Mouse (Mus musculus) heart, embryonic 14.5 days (tissue): ENCODE results near the gene Spen. TPM values are rescaled to one million over a fixed set of nuclear protein-coding genes. Genes with fewer than 3 reads are reported as not detected.

ENCODE experiments used
- ATAC-seq: fragments of 200-750 bp; cut with Nextera tagmentation; 2 replicates; pipeline ENCODE4 v1.8.0; 2017; ENCODE audit warnings: low read depth, moderate TSS enrichment; ENCODE audit not compliant: insufficient number of reproducible peaks, insufficient read depth, low FRiP score
- H3K27ac ChIP-seq, 2 experiments: fragments of 200-500 bp in 1 of 2; fragments of 300-500 bp in 1 of 2; sonication (generic) in 1 of 2; replicated peaks in 1 of 2; 2 replicates each; pipeline ENCODE4 v1.5.1; 2012 to 2014; ENCODE audit warnings: low read depth in 2 of 2, low read length in 2 of 2, control low read depth in 1 of 2, mild to moderate bottlenecking in 1 of 2, mixed read lengths in 1 of 2; ENCODE audit not compliant: control insufficient read depth in 1 of 2, insufficient read depth in 1 of 2
- H3K27me3 ChIP-seq: fragments of 300-500 bp; sonication (generic); 2 replicates; pipeline ENCODE4 v1.6.1; 2014; ENCODE audit warnings: mild to moderate bottlenecking, low read length, control low read depth; ENCODE audit not compliant: control insufficient read depth, insufficient read depth
- H3K36me3 ChIP-seq: fragments of 300-500 bp; sonication (generic); 2 replicates; pipeline ENCODE4 v1.6.1; 2014; ENCODE audit warnings: mild to moderate bottlenecking, control low read depth, low read length, mixed read lengths; ENCODE audit not compliant: control insufficient read depth, insufficient read depth
- H3K4me1 ChIP-seq, 2 experiments: fragments of 200-500 bp in 1 of 2; fragments of 300-500 bp in 1 of 2; sonication (generic) in 1 of 2; 2 replicates each; pipeline ENCODE4 v1.6.1; 2012 to 2014; ENCODE audit warnings: low read length in 2 of 2, control low read depth in 1 of 2, mixed read lengths in 1 of 2; ENCODE audit not compliant: control insufficient read depth in 2 of 2, insufficient read depth in 2 of 2
- H3K4me2 ChIP-seq: fragments of 300-500 bp; sonication (generic); 2 replicates; pipeline ENCODE4 v1.6.1; 2014; ENCODE audit warnings: mild to moderate bottlenecking, low read length
- H3K4me3 ChIP-seq, 2 experiments: fragments of 200-500 bp in 1 of 2; fragments of 300-500 bp in 1 of 2; sonication (generic) in 1 of 2; 2 replicates each; pipeline ENCODE4 v1.5.1; 2012 to 2014; ENCODE audit warnings: low read length in 2 of 2, mild to moderate bottlenecking in 2 of 2, control low read depth in 1 of 2, low read depth in 1 of 2, moderate library complexity in 1 of 2; ENCODE audit not compliant: control insufficient read depth in 1 of 2, insufficient read depth in 1 of 2
- H3K9ac ChIP-seq: fragments of 300-500 bp; sonication (generic); 2 replicates; pipeline ENCODE4 v1.6.1; 2014; ENCODE audit warnings: mild to moderate bottlenecking, low read length
- H3K9me3 ChIP-seq: fragments of 300-500 bp; sonication (generic); 2 replicates; pipeline ENCODE4 v1.6.1; 2016; ENCODE audit warnings: low read length, control low read depth; ENCODE audit not compliant: control insufficient read depth
- WGBS: fragments of 180-500 bp; shearing (Covaris S2); extraction: QIAGEN DNeasy Blood & Tissue Kit; methylation state at CpG from one replicate; pipeline ENCODE4 v1.1.7; 2014; 5-methylcytosine and 5-hydroxymethylcytosine counted together
- polyA plus RNA-seq: library from polyadenylated mRNA; unstranded; fragments of >200 nt; fragmentation: Nextera tagmentation; extraction: Ambion mirVana; gene quantifications from 2 replicates; pipeline ENCODE4 v1.2.1, GENCODE M21; 2014

The Spen gene
- polyA plus RNA-seq, 1 experiment from 2014 or later: 9.6 TPM

- no peaks in the 10 kb centered on the region for H3K4me1 ChIP-seq
- 92% methylated on average over 32 of the region's 32 CpGs for WGBS
- H3K27me3 ChIP-seq: no peaks in the 10 kb centered on the region
- H3K9ac ChIP-seq: no peak overlapping the region
- no peak overlapping the region for H3K4me2 ChIP-seq
- H3K27ac ChIP-seq: no peak overlapping the region
- H3K9me3 ChIP-seq: no peaks in the 10 kb centered on the region
- ATAC-seq: no peak
- H3K36me3 ChIP-seq: peaks cover 100% of the 10 kb centered on the region
- no peak overlapping the region for H3K4me3 ChIP-seq
Measured at GRCm38 (mm10) chr4:141472641-141473321, 65.6 kb downstream of the Spen start.

DNA sequence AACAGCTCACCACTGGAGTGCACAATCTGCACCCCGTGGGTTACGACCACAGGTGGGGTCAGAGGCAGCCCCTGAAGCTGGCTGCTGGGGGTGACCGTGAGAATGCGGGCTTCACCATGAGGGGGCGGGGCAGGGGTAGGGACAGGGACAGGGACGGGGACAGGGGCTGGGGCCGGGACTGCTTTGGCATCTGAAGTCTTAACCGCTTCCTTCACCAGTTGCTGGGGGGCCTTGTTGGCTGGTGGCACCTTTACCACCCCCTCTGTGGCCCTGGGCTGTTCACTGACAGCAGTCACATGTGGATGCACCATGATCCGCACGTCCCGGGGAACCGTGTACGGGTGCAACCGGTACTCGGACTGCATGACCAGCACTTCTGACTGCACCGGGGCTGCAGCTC is 66.9 kb downstream of the Spen start:
- ATAC-seq: no peak
- Histone ChIP-seq H3K4me3 (no peak overlapping the region), H3K36me3 (peaks cover 100% of the 10 kb centered on the region), H3K27ac (no peak overlapping the region), H3K9ac (no peak overlapping the region), H3K4me1 (no peaks in the 10 kb centered on the region), H3K9me3 (no peaks in the 10 kb centered on the region), H3K27me3 (no peaks in the 10 kb centered on the region), H3K4me2 (no peak overlapping the region)
- 95% methylated on average over 16 of the region's 16 CpGs for WGBS

DNA sequence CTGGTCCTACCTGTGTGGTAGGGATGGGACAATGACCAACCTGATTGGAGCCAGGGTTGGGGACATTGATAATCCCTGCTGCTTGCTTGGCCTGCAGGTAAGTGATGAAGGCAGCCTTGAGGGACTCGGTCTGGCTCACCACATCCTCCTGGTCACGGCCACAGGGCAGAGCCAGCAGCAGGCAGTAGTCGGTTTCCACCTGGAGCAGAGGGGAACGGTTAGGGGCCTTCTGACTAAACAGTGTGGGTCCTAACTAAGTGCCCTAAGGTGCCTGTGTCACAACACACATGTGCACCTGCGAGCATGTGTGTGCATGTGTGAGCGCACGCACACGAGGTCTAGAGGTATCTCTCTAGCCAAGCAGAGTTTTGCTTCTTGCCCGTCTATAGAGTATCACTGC is 69.1 kb downstream of the Spen start:
- H3K27me3 ChIP-seq: no peaks in the 10 kb centered on the region
- WGBS: 95% methylated on average over 9 of the region's 9 CpGs
- no peaks in the 10 kb centered on the region for H3K4me1 ChIP-seq
- no peak overlapping the region for H3K27ac ChIP-seq
- peaks cover 100% of the 10 kb centered on the region for H3K36me3 ChIP-seq
- ATAC-seq: no peak
- no peak overlapping the region for H3K9ac ChIP-seq
- H3K9me3 ChIP-seq: no peaks in the 10 kb centered on the region
- H3K4me2 ChIP-seq: no peak overlapping the region
- no peak overlapping the region for H3K4me3 ChIP-seq

- 67% methylated on average over 10 of the region's 10 CpGs for WGBS
- Histone ChIP-seq H3K4me3 (no peak overlapping the region), H3K36me3 (peaks cover 100% of the 10 kb centered on the region), H3K4me2 (no peak overlapping the region), H3K27ac (no peak overlapping the region), H3K4me1 (no peaks in the 10 kb centered on the region), H3K9ac (no peak overlapping the region), H3K9me3 (no peaks in the 10 kb centered on the region), H3K27me3 (no peaks in the 10 kb centered on the region)
- ATAC-seq: no peak
Measured at GRCm38 (mm10) chr4:141468576-141468975, 69.8 kb downstream of the Spen start.

DNA sequence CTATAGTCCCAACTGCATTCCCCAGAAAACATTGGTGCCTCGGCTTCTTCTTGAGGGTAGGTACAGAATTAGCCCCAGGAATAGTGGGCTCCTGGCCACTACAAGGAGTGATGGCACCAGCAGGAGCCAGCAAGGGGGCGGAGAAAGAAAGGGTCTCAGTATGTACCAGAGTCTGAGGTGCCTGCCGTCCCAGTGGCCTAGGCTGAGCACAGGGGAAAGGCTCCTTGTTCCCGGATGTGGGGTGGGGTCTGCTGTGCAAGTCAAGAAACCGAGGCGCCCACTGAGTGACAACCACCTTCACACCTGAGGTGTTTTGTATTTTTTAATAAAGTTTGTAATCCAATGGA is 70.8 kb downstream of the Spen start:
- 82% methylated on average over 6 of the region's 6 CpGs for WGBS
- no peaks in the 10 kb centered on the region for H3K4me1 ChIP-seq

GRCm38 (mm10) chr4:141466844-141467580 is 71.4 kb downstream of the Spen start:
- no peaks in the 10 kb centered on the region for H3K27me3 ChIP-seq
- H3K4me2 ChIP-seq: no peak overlapping the region
- peaks cover 100% of the 10 kb centered on the region for H3K36me3 ChIP-seq
- H3K9me3 ChIP-seq: no peaks in the 10 kb centered on the region
- H3K27ac ChIP-seq: no peak overlapping the region
- H3K4me1 ChIP-seq: no peaks in the 10 kb centered on the region
- ATAC-seq: no peak
- WGBS: 89% methylated on average over 15 of the region's 15 CpGs
- H3K4me3 ChIP-seq: no peak overlapping the region
- no peak overlapping the region for H3K9ac ChIP-seq

More for the DNA sequence above, 70.8 kb downstream of the Spen start:
- H3K9ac ChIP-seq: no peak overlapping the region
- no peak overlapping the region for H3K4me2 ChIP-seq
- no peak overlapping the region for H3K27ac ChIP-seq
- H3K27me3 ChIP-seq: no peaks in the 10 kb centered on the region
- no peak for ATAC-seq
- H3K36me3 ChIP-seq: peaks cover 100% of the 10 kb centered on the region
- H3K9me3 ChIP-seq: no peaks in the 10 kb centered on the region
- H3K4me3 ChIP-seq: no peak overlapping the region

GRCm38 (mm10) chr4:141466289-141466795 is 72.1 kb downstream of the Spen start:
- WGBS: 87% methylated on average over 16 of the region's 16 CpGs
- H3K27ac ChIP-seq: no peak overlapping the region

More at GRCm38 (mm10) chr4:141466289-141466795, 72.1 kb downstream of the Spen start:
- H3K9me3 ChIP-seq: no peaks in the 10 kb centered on the region
- no peak overlapping the region for H3K4me3 ChIP-seq
- no peaks in the 10 kb centered on the region for H3K27me3 ChIP-seq
- H3K4me1 ChIP-seq: no peaks in the 10 kb centered on the region
- no peak for ATAC-seq
- peaks cover 96% of the 10 kb centered on the region for H3K36me3 ChIP-seq
- no peak overlapping the region for H3K4me2 ChIP-seq
- H3K9ac ChIP-seq: no peak overlapping the region
